Mouse (Mus musculus) heart, postnatal 10 days (tissue): ENCODE data around the gene Wnt3. TPM values are rescaled to one million over a fixed set of nuclear protein-coding genes. Genes with fewer than 3 reads are reported as not detected.
A peak's percentile ranks its signal among the peaks of the same experiment; 100 is the strongest.

Experiments used
- DNase-seq, 2 experiments: peaks; one replicate each; pipeline ENCODE4 v3.0.0; 2021
- intact Hi-C: fragments of 180-260 bp; cut with DNase I; formaldehyde crosslinking; loops from one replicate; pipeline ENCODE4 v1.15.1; 2025
- total RNA-seq, 2 experiments: library from RNA; stranded (reverse); gene quantifications; 2 replicates each; pipeline ENCODE4 v1.2.3; 2021

The Wnt3 gene
- total RNA-seq, 2 experiments from 2014 or later: not detected

GRCm38 (mm10) chr11:103771160-103771817 is 2.7 kb upstream of the Wnt3 start:
- no peak for DNase-seq
- intact Hi-C loops: no loop called here

DNA sequence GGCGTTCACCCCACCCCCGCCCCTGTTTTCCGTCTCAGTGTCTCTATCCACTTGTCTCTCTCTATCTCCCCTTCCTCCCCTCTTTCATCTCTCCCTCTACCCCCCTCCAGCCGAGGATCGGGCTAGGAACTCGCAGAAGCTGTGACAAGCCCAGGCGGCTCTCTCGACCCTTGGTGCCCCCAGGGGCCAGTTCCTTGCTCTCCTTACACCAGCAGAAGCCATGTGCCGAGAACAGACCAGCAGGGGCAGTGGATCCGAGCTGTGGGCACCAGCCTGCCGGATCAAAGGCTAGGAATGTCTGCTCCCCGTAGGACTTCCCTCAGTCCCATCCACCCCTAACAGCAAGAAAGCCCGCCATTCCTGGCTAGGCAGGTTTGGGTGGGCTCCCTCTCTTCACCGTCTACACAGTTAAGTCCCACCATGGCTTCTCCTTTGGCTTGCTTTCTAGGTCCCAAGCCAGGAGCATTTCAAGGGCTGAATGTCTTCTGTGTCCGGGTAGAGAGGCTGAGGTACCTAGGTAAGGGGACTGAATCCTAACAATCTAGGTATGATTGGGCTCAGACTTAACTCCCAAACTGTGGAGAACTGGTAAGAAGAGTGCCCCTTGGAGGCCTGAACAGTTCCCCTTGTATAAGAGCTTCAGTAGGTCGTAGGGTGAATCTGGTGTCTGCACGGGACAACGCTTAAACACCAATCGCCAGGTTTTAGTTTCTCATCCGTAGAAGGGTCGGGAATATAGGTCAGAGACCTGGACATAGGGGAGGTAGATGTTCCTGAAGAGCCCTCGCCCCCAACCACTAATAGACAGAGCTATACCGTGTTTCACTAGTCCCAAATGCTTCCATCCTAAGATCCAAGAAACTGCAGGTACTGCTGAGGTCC is 1.2 kb upstream of the Wnt3 start:
- intact Hi-C loops: no loop called here
- no peak for DNase-seq

DNA sequence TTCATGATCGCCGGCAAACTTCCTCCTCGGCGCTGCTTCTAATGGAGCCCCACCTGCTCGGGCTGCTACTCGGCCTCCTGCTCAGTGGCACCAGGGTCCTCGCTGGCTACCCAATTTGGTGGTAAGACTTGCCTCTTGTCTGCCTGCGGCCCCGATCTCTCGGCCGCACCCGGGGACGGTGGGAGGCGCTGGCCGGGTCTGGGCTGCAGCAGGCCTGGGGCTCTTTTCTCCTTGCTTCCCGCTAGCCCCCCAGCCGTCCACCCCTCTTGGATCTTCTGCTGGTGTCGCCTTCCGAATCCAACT is 229 bp downstream of the Wnt3 start:
- intact Hi-C loops: no loop called here

DNA sequence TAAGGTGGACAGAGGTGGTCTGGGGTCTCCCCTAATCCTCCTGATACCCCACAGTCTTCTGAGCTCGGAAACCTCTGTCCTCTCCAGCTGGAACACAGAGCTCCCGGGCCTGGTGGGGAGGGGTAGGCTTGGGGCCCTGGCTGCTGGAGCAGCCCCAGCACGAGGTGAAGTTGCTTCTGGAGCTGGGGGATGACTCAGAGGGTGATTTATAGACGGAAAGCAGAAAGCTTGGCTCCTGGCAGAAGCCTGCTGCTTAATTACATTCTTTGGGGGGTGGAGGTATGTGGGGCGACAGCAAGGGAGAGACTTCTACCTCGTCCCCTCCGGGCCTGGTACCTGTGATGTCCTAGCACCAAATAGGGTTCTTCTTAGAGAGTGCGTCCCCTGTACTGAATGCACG is 6.2 kb downstream of the Wnt3 start:
- intact Hi-C loops: no loop called here
- DNase-seq: no peak

More for the DNA sequence above, 229 bp downstream of the Wnt3 start:
- no peak for DNase-seq

- intact Hi-C loops: no loop called here
Observed at GRCm38 (mm10) chr11:103789951-103790350, 16.0 kb downstream of the Wnt3 start.

GRCm38 (mm10) chr11:103801128-103801527 is 27.2 kb downstream of the Wnt3 start:
- DNase-seq: no peak
- intact Hi-C loops: no loop called here

More at GRCm38 (mm10) chr11:103789951-103790350, 16.0 kb downstream of the Wnt3 start:
- no peak for DNase-seq

DNA sequence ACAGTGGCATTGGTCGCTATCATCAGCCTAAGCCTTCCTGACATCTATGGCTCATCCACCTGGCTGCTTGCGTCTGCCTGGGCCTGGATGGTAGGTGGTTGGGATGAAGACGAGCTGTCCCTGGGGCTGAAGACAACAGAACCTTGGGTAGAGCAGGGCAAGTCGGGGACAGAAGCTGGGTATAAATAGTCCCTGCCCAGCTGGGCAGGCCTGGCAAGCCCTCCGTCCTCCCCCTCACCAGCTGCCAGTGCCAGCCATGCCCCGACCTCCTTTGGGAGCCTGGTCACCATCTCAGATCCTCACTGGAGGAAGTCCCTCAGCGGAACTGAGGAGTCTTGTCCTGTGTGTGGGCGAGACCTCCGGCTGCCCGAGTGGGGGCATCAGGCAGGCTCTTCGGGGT is 30.2 kb downstream of the Wnt3 start:
- no peak for DNase-seq
- intact Hi-C loops: no loop called here

DNA sequence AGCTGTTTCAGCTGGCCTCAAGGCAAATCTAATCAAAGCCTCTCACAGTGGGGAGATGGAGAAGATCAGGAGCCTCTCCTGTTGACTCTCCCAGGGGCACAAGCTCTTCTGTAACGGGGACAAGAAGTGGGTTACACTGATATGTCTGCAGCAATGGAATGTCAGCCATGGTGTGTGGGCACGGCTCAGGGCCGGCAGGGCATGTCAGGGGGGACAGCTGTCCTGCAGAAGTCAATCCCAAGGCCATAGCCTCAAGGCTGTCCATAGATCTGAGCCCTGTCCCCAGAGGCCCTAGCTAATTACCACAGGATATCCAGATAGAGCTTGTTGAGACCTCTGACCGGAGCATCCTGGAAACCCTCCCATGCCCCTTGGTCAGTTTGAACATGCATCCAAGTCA is 30.9 kb downstream of the Wnt3 start:
- intact Hi-C loops: no loop called here
- DNase-seq: no peak

GRCm38 (mm10) chr11:103807966-103808365 is 34.0 kb downstream of the Wnt3 start:
- no peak for DNase-seq
- intact Hi-C loops: no loop called here

DNA sequence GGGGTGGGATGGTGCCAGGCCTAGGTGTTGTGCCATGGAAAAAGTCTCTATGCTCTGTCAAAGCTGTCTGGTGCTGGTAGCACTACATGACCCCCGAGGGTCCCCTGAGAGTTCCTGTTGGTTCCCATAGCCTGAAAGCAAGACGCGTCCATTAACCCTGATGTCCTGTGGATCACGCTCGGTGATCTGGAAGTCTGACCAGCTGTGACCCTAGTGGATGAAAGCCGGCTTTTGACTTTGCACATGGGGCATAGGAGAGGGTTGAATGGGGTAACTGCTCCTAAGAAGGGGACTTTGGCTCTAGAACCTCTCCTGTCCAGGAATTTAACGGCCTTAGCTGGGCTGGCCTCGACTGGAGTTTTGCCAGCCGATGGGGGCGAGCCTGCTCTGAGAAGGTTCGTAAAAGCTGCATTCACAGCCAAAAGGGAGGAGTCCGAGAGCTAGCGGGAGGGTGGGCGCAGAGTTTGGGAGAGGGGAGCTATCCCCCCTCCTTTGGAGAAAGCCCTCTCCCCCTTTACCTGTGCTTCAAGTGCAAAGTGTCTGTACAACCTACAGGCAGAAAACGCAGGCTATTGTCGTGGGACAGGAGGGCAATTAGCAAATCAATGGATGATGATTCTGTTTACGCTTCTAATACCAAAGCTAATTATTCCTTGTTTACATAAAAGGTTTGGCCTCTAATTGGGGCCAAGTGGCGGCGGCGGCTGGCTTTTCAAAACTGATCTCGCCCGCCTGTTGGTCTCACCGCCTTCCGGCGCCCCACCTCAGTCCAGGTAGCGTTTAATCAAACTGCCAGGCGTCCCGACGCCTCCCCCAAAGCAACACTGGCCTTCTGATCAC is 35.0 kb downstream of the Wnt3 start:
- DNase-seq: no peak
- intact Hi-C loops: no loop called here

DNA sequence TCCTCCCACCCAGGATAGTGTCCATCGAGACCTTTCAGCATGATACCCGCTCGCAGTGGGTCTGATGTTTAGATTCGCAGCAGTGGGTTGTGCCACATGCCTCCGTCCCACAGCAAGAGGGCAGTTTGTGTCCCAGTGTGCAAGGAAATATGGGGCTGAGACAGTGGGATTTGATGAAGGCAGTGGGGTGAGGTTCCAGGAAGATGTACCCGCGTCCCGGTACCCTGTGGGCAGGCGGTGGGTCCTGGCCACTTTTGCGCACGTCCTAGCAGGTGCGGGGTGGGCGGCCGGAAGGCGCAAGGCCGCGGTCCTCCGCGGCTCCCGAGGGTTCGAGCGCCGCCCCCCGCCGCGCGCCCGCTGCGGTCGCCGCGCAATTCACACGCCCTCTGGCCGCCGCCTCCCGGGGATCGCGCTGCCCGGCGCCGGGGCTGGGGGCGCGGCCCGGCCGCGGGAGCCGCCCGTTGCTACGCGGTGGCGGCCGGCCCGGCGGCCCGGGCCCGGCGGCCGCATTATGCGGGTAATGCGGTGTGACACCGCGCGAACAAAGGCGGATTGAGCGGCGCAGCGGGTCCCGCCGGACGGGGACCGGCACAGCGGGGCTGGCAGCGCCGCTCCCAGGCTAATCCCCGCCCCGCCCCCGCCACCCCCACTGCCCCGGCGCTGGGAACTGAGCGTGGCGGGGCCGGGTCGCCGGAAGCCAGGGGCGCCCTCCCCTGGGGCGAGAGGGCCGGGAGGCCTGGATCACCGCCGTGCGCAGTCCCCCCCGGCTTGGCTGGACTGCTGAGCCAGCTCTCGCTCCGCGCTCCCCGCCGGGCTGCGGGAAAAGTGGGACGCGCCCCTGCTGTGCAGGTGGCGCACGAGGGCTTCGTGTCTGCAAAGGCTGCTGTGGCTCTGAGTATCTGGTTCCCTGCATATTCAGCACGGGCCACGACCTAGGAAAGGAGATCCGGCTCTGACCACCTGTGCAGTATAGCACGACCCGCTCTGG is 36.0 kb downstream of the Wnt3 start:
- peak; percentile 7 to 19 for DNase-seq
- intact Hi-C loops: no loop called here

- no peak for DNase-seq
- intact Hi-C loops: no loop called here
Observed at GRCm38 (mm10) chr11:103810631-103811030, 36.7 kb downstream of the Wnt3 start.

- intact Hi-C loops: no loop called here
- no peak for DNase-seq
Observed at GRCm38 (mm10) chr11:103811246-103811645, 37.3 kb downstream of the Wnt3 start.

- intact Hi-C loops: no loop called here
- no peak for DNase-seq
Observed at GRCm38 (mm10) chr11:103814808-103815207, 40.9 kb downstream of the Wnt3 start.

DNA sequence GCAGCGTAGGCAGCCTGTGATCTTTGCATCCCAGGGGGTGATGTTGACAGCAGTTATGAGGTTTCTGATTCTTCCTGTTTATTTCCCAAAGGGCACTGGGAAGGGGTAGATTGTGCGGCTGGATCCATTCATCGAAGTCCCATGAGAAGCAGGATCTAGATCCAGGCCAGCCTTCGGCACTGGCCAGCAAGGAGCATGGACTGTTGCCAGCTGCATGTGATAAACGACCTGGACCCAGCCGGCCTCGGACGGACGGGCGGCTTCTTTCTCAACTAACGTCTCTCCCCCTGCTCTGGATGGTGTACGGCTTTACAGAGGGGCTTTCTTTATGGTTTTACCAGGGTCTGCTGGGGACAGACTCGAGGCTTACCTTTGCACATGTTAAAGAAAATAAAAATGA is 42.0 kb downstream of the Wnt3 start:
- DNase-seq: peak; percentile 27 to 44
- intact Hi-C loops: no loop called here

GRCm38 (mm10) chr11:103816719-103817118 is 42.8 kb downstream of the Wnt3 start:
- DNase-seq: no peak
- intact Hi-C loops: no loop called here

DNA sequence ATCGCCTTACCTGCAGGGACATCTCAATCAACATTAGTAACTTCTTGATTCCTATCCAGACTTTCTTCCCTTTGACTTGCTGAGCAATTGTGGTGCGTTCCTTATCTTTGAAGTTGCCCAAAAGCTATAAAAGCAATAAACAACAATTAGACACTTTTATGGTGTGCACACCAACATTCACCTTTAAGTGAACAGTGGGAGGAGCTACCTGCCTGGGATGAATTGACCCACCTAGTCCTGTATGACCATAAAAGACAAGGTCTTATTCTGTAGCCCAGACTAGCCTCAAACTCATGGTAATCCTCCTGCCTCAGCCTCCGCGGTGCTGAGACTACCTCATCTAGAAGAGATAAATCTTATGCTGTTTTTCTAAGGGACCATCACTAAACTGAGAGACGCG is 53.3 kb downstream of the Wnt3 start:
- intact Hi-C loops: no loop called here
- no peak for DNase-seq

DNA sequence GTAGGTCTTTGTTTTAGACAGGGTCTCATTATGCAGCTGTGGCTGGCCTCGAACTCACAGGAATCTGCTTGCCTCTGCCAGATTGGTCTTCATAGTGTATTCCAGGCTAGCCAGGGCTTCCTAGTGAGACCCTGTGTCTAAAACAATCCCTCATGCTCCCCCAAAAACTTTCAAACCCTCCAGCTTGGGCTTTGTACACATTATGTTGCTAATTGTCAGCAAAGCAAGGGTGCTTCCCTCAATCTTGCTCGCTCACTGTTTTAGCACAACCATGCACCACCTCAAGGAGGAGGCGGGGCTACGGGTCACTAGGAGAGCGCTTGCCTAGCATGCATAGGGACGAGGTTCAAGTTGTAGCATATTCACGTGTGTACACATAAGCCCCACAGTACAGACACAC is 54.9 kb downstream of the Wnt3 start:
- intact Hi-C loops: no loop called here
- DNase-seq: no peak

DNA sequence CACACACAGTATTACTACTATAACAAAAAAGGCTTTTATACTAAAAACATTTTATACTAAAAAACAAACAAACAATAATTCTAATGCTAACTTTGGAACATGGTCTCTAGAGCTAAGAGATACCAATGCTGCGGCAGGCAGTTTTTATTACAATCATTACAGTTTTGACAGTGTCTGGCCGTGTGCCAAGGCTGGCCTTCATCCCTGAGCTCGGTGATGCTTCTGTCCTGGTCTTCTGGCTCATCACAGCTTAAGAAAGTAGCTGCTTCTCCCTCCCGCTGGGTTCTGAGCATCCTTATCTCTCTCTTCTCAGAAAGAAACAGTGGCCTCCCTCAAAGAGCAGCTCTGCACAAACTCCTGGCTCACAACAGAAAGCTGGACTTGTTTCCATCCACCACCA is 56.0 kb downstream of the Wnt3 start:
- no peak for DNase-seq
- intact Hi-C loops: no loop called here

- intact Hi-C loops: no loop called here
Observed at GRCm38 (mm10) chr11:103830476-103830875, 56.5 kb downstream of the Wnt3 start.

More at GRCm38 (mm10) chr11:103830476-103830875, 56.5 kb downstream of the Wnt3 start:
- no peak for DNase-seq
